Mouse (Mus musculus) MEL (cell line): ENCODE results near the gene Macrod2. TPM values are rescaled to one million over a fixed set of nuclear protein-coding genes. Genes with fewer than 3 reads are reported as not detected.

Source experiments
- DNase-seq: peaks from one replicate; pipeline ENCODE4 v3.0.0; 2011; ENCODE audit warnings: low read depth, low spot score
- H3K27ac ChIP-seq: 2 replicates; pipeline ENCODE4 v1.5.1; 2012; ENCODE audit warnings: low read depth, mild to moderate bottlenecking, control low read depth, low read length, moderate library complexity; ENCODE audit not compliant: control insufficient read depth
- H3K27me3 ChIP-seq, 2 experiments: fragments of 150-350 bp in 1 of 2; sonication (generic) in 1 of 2; 2 replicates each; pipeline ENCODE4 v1.6.1; 2012; ENCODE audit warnings: low read length in 2 of 2, mild to moderate bottlenecking in 2 of 2, improper control_type of control experiment in 1 of 2, moderate library complexity in 1 of 2; ENCODE audit not compliant: insufficient read depth in 2 of 2, control insufficient read depth in 1 of 2
- H3K36me3 ChIP-seq, 2 experiments: 2 replicates each; pipeline ENCODE4 v1.6.1; 2012 to 2014; ENCODE audit warnings: low read length in 2 of 2, improper control_type of control experiment in 1 of 2, inconsistent platforms in 1 of 2, mild to moderate bottlenecking in 1 of 2; ENCODE audit not compliant: insufficient read depth in 2 of 2, control insufficient read depth in 1 of 2
- H3K4me1 ChIP-seq, 2 experiments: fragments of 150-350 bp in 1 of 2; sonication (generic) in 1 of 2; 2 replicates each; pipeline ENCODE4 v1.6.1; 2012; ENCODE audit warnings: low read length in 2 of 2, improper control_type of control experiment in 1 of 2, mild to moderate bottlenecking in 1 of 2; ENCODE audit not compliant: insufficient read depth in 2 of 2, control insufficient read depth in 1 of 2
- H3K4me3 ChIP-seq, 2 experiments: fragments of 150-350 bp in 1 of 2; sonication (generic) in 1 of 2; 2 replicates each; pipeline ENCODE4 v1.5.1; 2012; ENCODE audit warnings: low read depth in 2 of 2, low read length in 2 of 2, mild to moderate bottlenecking in 2 of 2, moderate library complexity in 2 of 2, control low read depth in 1 of 2, improper control_type of control experiment in 1 of 2; ENCODE audit not compliant: control insufficient read depth in 1 of 2, insufficient read depth in 1 of 2
- H3K79me2 ChIP-seq: 2 replicates; pipeline ENCODE4 v1.6.1; 2012; ENCODE audit warnings: mild to moderate bottlenecking, low read length, moderate library complexity; ENCODE audit not compliant: control insufficient read depth, poor library complexity, insufficient read depth
- H3K9ac ChIP-seq: 2 replicates; pipeline ENCODE4 v1.6.1; 2012; ENCODE audit warnings: low read depth, mild to moderate bottlenecking, control low read depth, low read length, moderate library complexity; ENCODE audit not compliant: control insufficient read depth, poor library complexity, severe bottlenecking
- H3K9me3 ChIP-seq: fragments of 150-350 bp; sonication (generic); replicated peaks from 2 replicates; pipeline ENCODE4 v1.6.1; 2012; ENCODE audit warnings: mild to moderate bottlenecking, low read length, improper control_type of control experiment, moderate library complexity; ENCODE audit not compliant: insufficient read depth
- BHLHE40 ChIP-seq: IDR thresholded peaks from 2 replicates; pipeline ENCODE4 v1.6.1; 2012; ENCODE audit warnings: low read depth, mild to moderate bottlenecking, inconsistent platforms, low read length, improper control_type of control experiment, borderline replicate concordance
- CHD2 ChIP-seq: IDR thresholded peaks from 2 replicates; pipeline ENCODE4 v1.6.1; 2011; ENCODE audit warnings: low read length, improper control_type of control experiment
- CTCF ChIP-seq, 3 experiments: IDR thresholded peaks in 2 of 3; conservative IDR thresholded peaks in 1 of 3; 2 replicates each; pipeline ENCODE4 v1.5.1; 2011 to 2012; ENCODE audit warnings: low read length in 3 of 3, low read depth in 2 of 3, mild to moderate bottlenecking in 2 of 3, improper control_type of control experiment in 1 of 3, inconsistent platforms in 1 of 3, mixed read lengths in 1 of 3, moderate library complexity in 1 of 3; ENCODE audit not compliant: control insufficient read depth in 1 of 3, insufficient read depth in 1 of 3, poor library complexity in 1 of 3, severe bottlenecking in 1 of 3
- ELF1 ChIP-seq: IDR thresholded peaks from 2 replicates; pipeline ENCODE4 v1.6.1; 2014; ENCODE audit warnings: low read depth, mild to moderate bottlenecking, inconsistent platforms, low read length, improper control_type of control experiment, moderate library complexity
- ETS1 ChIP-seq: IDR thresholded peaks from 2 replicates; pipeline ENCODE4 v1.6.1; 2012; ENCODE audit warnings: low read depth, mild to moderate bottlenecking, inconsistent platforms, low read length, improper control_type of control experiment, moderate library complexity
- GATA1 ChIP-seq: IDR thresholded peaks from 2 replicates; pipeline ENCODE4 v1.6.1; 2011; ENCODE audit warnings: low read depth, low read length, improper control_type of control experiment
- JUND ChIP-seq: IDR thresholded peaks from 2 replicates; pipeline ENCODE4 v1.6.1; 2011; ENCODE audit warnings: low read depth, mild to moderate bottlenecking, improper control_type of control experiment, low read length
- KAT2A ChIP-seq: conservative IDR thresholded peaks from 2 replicates; pipeline ENCODE4 v1.6.1; 2012; ENCODE audit warnings: low read depth, low read length, improper control_type of control experiment, inconsistent platforms
- MAX ChIP-seq: IDR thresholded peaks from 2 replicates; pipeline ENCODE4 v1.6.1; 2011; ENCODE audit warnings: low read length, improper control_type of control experiment
- MEF2A ChIP-seq: IDR thresholded peaks from 2 replicates; pipeline ENCODE4 v1.6.1; 2014; ENCODE audit warnings: low read depth, mild to moderate bottlenecking, inconsistent platforms, low read length, improper control_type of control experiment; ENCODE audit not compliant: poor library complexity, insufficient replicate concordance, severe bottlenecking; ENCODE audit errors: extremely low read depth
- MXI1 ChIP-seq: IDR thresholded peaks from 2 replicates; pipeline ENCODE4 v1.6.1; 2011; ENCODE audit warnings: mild to moderate bottlenecking, low read depth, low read length, improper control_type of control experiment
- POLR2A ChIP-seq, 2 experiments: IDR thresholded peaks; 2 replicates each; pipeline ENCODE4 v1.6.1; 2011 to 2012; ENCODE audit warnings: low read length in 2 of 2, mild to moderate bottlenecking in 2 of 2, control low read depth in 1 of 2, improper control_type of control experiment in 1 of 2, low read depth in 1 of 2, moderate library complexity in 1 of 2; ENCODE audit not compliant: control insufficient read depth in 1 of 2, insufficient read depth in 1 of 2, poor library complexity in 1 of 2
- RAD21 ChIP-seq: IDR thresholded peaks from 2 replicates; pipeline ENCODE4 v1.6.1; 2011; ENCODE audit warnings: mild to moderate bottlenecking, low read depth, low read length, improper control_type of control experiment
- RCOR1 ChIP-seq: IDR thresholded peaks from 2 replicates; pipeline ENCODE4 v1.6.1; 2012; ENCODE audit warnings: low read depth, mild to moderate bottlenecking, inconsistent platforms, low read length, improper control_type of control experiment
- SMC3 ChIP-seq: IDR thresholded peaks from 2 replicates; pipeline ENCODE4 v1.6.1; 2011; ENCODE audit warnings: low read depth, low read length, improper control_type of control experiment
- TAL1 ChIP-seq: IDR thresholded peaks from 2 replicates; pipeline ENCODE4 v1.6.1; 2012; ENCODE audit warnings: mild to moderate bottlenecking, inconsistent platforms, low read length, moderate library complexity, mixed read lengths
- TBP ChIP-seq: IDR thresholded peaks from 2 replicates; pipeline ENCODE4 v1.8.0; 2011; ENCODE audit warnings: low read depth, low read length, improper control_type of control experiment
- TCF12 ChIP-seq: IDR thresholded peaks from 2 replicates; pipeline ENCODE4 v1.6.1; 2014; ENCODE audit warnings: low read depth, mild to moderate bottlenecking, inconsistent platforms, low read length, improper control_type of control experiment, moderate library complexity
- USF2 ChIP-seq, 2 experiments: IDR thresholded peaks; 2 replicates each; pipeline ENCODE4 v1.6.1; 2011 to 2012; ENCODE audit warnings: improper control_type of control experiment in 2 of 2, low read length in 2 of 2, borderline replicate concordance in 1 of 2, inconsistent platforms in 1 of 2, low read depth in 1 of 2, mild to moderate bottlenecking in 1 of 2; ENCODE audit not compliant: insufficient read depth in 1 of 2
- polyA plus RNA-seq, 2 experiments: library from polyadenylated mRNA; stranded (reverse) in 1 of 2; unstranded in 1 of 2; fragments of >175 nt in 1 of 2; fragments of >200 nt in 1 of 2; gene quantifications; 2 replicates each; pipeline versions ENCODE4 v1.2.1 to v1.2.4; 2012; ENCODE audit warnings: low replicate concordance in 2 of 2, low read depth in 1 of 2; ENCODE audit not compliant: insufficient read length in 2 of 2, insufficient read depth in 1 of 2, missing spikeins in 1 of 2
- total RNA-seq: library from RNA; depleted of rRNA; stranded (reverse); fragments of 300-350 nt; gene quantifications from 2 replicates; pipeline ENCODE4 v1.2.3, GENCODE M21; 2012

The Macrod2 gene
- total and polyA plus RNA-seq, 3 experiments: not detected

DNA sequence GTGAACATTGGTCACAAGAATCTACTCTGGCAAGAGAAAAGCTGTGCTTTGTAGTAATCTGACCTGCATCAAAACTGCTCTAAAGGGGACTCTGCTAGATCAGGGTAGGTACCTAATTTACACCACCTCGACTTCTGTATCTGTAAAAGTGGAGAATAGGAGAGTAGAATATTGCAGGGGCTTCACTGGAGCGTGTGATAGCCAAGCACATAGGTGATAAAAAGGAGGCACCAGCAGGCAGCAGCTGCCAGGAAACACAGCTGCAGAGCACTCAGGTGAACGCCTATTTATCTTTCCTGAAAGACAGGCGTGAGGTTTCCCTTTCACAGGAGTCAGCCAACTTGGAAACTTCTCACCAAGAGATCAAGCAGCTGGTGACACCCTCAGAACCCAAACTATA is 1855.3 kb downstream of the Macrod2 start:
- DNase-seq: no peak
- no peaks in the 10 kb centered on the region for H3K4me1 ChIP-seq

DNA sequence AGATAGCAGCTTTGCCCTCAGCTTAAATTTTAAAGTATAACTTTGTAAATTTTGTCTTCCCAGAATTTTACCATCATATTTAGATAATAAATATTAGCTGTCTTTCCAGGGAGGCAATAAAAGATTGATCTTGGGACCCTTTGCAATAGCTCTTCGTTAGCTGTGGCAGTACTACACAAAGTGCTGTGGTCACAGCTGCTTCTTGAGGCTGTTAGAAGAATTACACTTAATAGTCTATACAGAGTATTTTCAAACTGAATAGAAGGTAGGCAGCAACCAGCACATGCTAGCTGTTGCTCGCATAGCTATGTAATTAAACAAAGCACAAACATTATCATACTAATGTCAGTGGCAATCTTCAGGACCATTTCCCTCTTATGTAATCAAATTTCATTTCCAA is 1856.4 kb downstream of the Macrod2 start:
- Histone ChIP-seq H3K9me3 (no peaks in the 10 kb centered on the region), H3K4me1 (no peaks in the 10 kb centered on the region), H3K4me3 (no peak overlapping the region), H3K36me3 (no peaks in the 10 kb centered on the region), H3K27ac (no peak overlapping the region), H3K9ac (no peak overlapping the region), H3K27me3 (no peaks in the 10 kb centered on the region), H3K79me2 (no peaks in the 10 kb centered on the region)
- TF ChIP-seq TBP: no peak
- TF ChIP-seq MAX: no peak
- no peak for TF ChIP-seq ETS1
- TF ChIP-seq BHLHE40: no peak
- no peak for TF ChIP-seq POLR2A (IDR thresholded peaks at IDR 0.05; ENCODE audit: control insufficient read depth in 1 of 2, insufficient read depth in 1 of 2, low read depth in 1 of 2, low read length in 2 of 2, poor library complexity in 1 of 2)
- no peak for TF ChIP-seq KAT2A
- TF ChIP-seq RCOR1: no peak
- no peak for TF ChIP-seq MEF2A
- no peak for TF ChIP-seq JUND
- DNase-seq: no peak

More for the DNA sequence above, 1855.3 kb downstream of the Macrod2 start:
- Histone ChIP-seq H3K27ac (no peak overlapping the region), H3K27me3 (no peaks in the 10 kb centered on the region), H3K9me3 (no peaks in the 10 kb centered on the region), H3K79me2 (no peaks in the 10 kb centered on the region), H3K36me3 (no peaks in the 10 kb centered on the region), H3K4me3 (no peak overlapping the region), H3K9ac (no peak overlapping the region)
- TF ChIP-seq BHLHE40: no peak
- TF ChIP-seq GATA1: no peak
- no peak for TF ChIP-seq CHD2
- TF ChIP-seq RAD21: no peak
- no peak for TF ChIP-seq SMC3
- TF ChIP-seq TCF12: no peak
- no peak for TF ChIP-seq USF2 (IDR thresholded peaks at IDR 0.05; ENCODE audit: borderline replicate concordance in 1 of 2, insufficient read depth in 1 of 2, low read depth in 1 of 2, low read length in 2 of 2)
- TF ChIP-seq MEF2A: no peak
- TF ChIP-seq ELF1: no peak
- TF ChIP-seq MXI1: no peak
- no peak for TF ChIP-seq CTCF (IDR thresholded peaks at IDR 0.05 in 2 of 3, conservative IDR thresholded peaks at IDR 0.05 in 1 of 3; ENCODE audit: control insufficient read depth in 1 of 3, insufficient read depth in 1 of 3, low read depth in 2 of 3, low read length in 3 of 3, poor library complexity in 1 of 3, severe bottlenecking in 1 of 3)
- TF ChIP-seq TAL1: no peak
- TF ChIP-seq KAT2A: no peak
